Comparison of ENCODE assay signal across 27 mouse cellular contexts in genomic region chr5:64951486-64951885, GRCm38 (mm10). TPM values are rescaled to one million over a fixed set of nuclear protein-coding genes. Genes with fewer than 3 reads are reported as not detected.
DNase-seq lines count a peak whose midpoint lies in the region; ATAC-seq and TF ChIP-seq lines count a peak whose summit lies in the region.
"Had no signal": no experiment of that assay in that cellular context is flagged by ENCODE, and none has a peak within 500 bp of the region (broad histone marks: within the 10 kb centered on the region; RNA-seq: fewer than 3 reads in every experiment).

No protein-coding gene starts in this region.

- WGBS in embryonic facial prominence, embryonic 14.5 days: 51% methylated on average over 5 of the region's 5 CpGs
- WGBS in embryonic facial prominence, embryonic 10.5 days: 88% methylated on average over 5 of the region's 5 CpGs
- WGBS in limb, embryonic 14.5 days: 67% methylated on average over 5 of the region's 5 CpGs
- 91% methylated on average over 5 of the region's 5 CpGs for WGBS in limb, embryonic 10.5 days

- peak; percentile 73 for DNase-seq in embryonic facial prominence, embryonic 14.5 days (ENCODE audit: low spot score)
- DNase-seq in embryonic facial prominence, embryonic 10.5 days (ENCODE audit: low spot score): no peak
- peak in 1 of 2 experiments; percentile 34 for DNase-seq in layer of hippocampus, adult 2 months (ENCODE audit: low spot score in 2 of 2)
- no peak for DNase-seq in layer of hippocampus, postnatal 36 days
- DNase-seq in limb, embryonic 14.5 days (ENCODE audit: low spot score): peak; percentile 28
- DNase-seq in limb, embryonic 10.5 days (ENCODE audit: low spot score): no peak
- no peak for DNase-seq in thymus, postnatal 4 days
- DNase-seq: adrenal gland, postnatal 14 days; cerebellum, adult 11 months; cerebellum, adult 9-11 months; gastrocnemius, postnatal 10 days; heart, postnatal 10 days; kidney, adult 9 months; kidney, postnatal 14 days; liver, embryonic 13.5 days; lung, adult 2 months; spleen, adult 18-20 months had no signal

- no peak overlapping the region for H3K4me2 ChIP-seq in embryonic facial prominence, embryonic 14.5 days (ENCODE audit: low read depth, low read length)
- no peak overlapping the region for H3K4me2 ChIP-seq in limb, embryonic 14.5 days (replicated peaks; ENCODE audit: low read depth, low read length, severe bottlenecking)
- H3K4me2 ChIP-seq in myocyte (ENCODE audit: low read depth): no peak overlapping the region
- H3K4me2 ChIP-seq: heart, embryonic 12.5 days; intestine, embryonic 15.5 days; limb, embryonic 13.5 days; liver, embryonic 13.5 days; midbrain, embryonic 13.5 days had no signal

- TF ChIP-seq CTCF in layer of hippocampus, adult 2 months (conservative IDR thresholded peaks at IDR 0.05): no peak

- H3K79me2 ChIP-seq in myocyte (ENCODE audit: control insufficient read depth, insufficient read depth): no peaks in the 10 kb centered on the region

- ATAC-seq in embryonic facial prominence, embryonic 14.5 days (ENCODE audit: low read depth): no peak
- ATAC-seq in limb, embryonic 14.5 days (ENCODE audit: low FRiP score, low read depth): no peak
- ATAC-seq: hindbrain, embryonic 16.5 days; intestine, embryonic 15.5 days; midbrain, embryonic 13.5 days had no signal

- H3K27ac ChIP-seq in embryonic facial prominence, embryonic 14.5 days (replicated peaks; ENCODE audit: low read depth, low read length): no peak overlapping the region
- H3K27ac ChIP-seq in embryonic facial prominence, embryonic 10.5 days (replicated peaks): no peak overlapping the region
- H3K27ac ChIP-seq in layer of hippocampus, adult 2 months: peak overlapping the region; percentile 58
- H3K27ac ChIP-seq in limb, embryonic 14.5 days (replicated peaks; ENCODE audit: low read depth, low read length): no peak overlapping the region
- H3K27ac ChIP-seq in limb, embryonic 10.5 days: no peak overlapping the region
- H3K27ac ChIP-seq: forebrain, embryonic 10.5 days; hindbrain, embryonic 10.5 days; intestine, embryonic 15.5 days; left cerebral cortex, adult 2 months; limb, embryonic 13.5 days; liver, embryonic 13.5 days; midbrain, embryonic 13.5 days had no signal

- H3ac ChIP-seq in myocyte (ENCODE audit: control insufficient read depth, insufficient read length): no peak overlapping the region

- H3K9ac ChIP-seq in embryonic facial prominence, embryonic 14.5 days (ENCODE audit: low read depth, low read length): no peak overlapping the region
- H3K9ac ChIP-seq in limb, embryonic 14.5 days (ENCODE audit: low read depth, low read length, severe bottlenecking): no peak overlapping the region
- H3K9ac ChIP-seq: heart, embryonic 12.5 days; intestine, embryonic 15.5 days; limb, embryonic 13.5 days; liver, embryonic 13.5 days; midbrain, embryonic 13.5 days had no signal

- H3K4me1 ChIP-seq in embryonic facial prominence, embryonic 14.5 days (ENCODE audit: control insufficient read depth, insufficient read depth, low read length): no peaks in the 10 kb centered on the region
- no peaks in the 10 kb centered on the region for H3K4me1 ChIP-seq in embryonic facial prominence, embryonic 10.5 days
- H3K4me1 ChIP-seq in limb, embryonic 14.5 days (ENCODE audit: control insufficient read depth, insufficient read depth, low read length): no peaks in the 10 kb centered on the region
- H3K4me1 ChIP-seq in limb, embryonic 10.5 days: no peaks in the 10 kb centered on the region
- H3K4me1 ChIP-seq: forebrain, embryonic 10.5 days; heart, embryonic 12.5 days; hindbrain, embryonic 10.5 days; intestine, embryonic 15.5 days; limb, embryonic 13.5 days; liver, embryonic 13.5 days; midbrain, embryonic 13.5 days had no signal

- no peaks in the 10 kb centered on the region for H3K9me3 ChIP-seq in embryonic facial prominence, embryonic 14.5 days (ENCODE audit: control insufficient read depth, low read length)
- no peaks in the 10 kb centered on the region for H3K9me3 ChIP-seq in embryonic facial prominence, embryonic 10.5 days
- no peaks in the 10 kb centered on the region for H3K9me3 ChIP-seq in limb, embryonic 14.5 days (ENCODE audit: control insufficient read depth, low read length)
- H3K9me3 ChIP-seq in limb, embryonic 10.5 days (replicated peaks): no peaks in the 10 kb centered on the region
- H3K9me3 ChIP-seq: forebrain, embryonic 10.5 days; heart, embryonic 12.5 days; hindbrain, embryonic 10.5 days; intestine, embryonic 15.5 days; limb, embryonic 13.5 days; liver, embryonic 13.5 days; midbrain, embryonic 13.5 days had no signal

- no peak for TF ChIP-seq POLR2A in limb, embryonic 14.5 days (IDR thresholded peaks at IDR 0.05; ENCODE audit: borderline replicate concordance, extremely low read depth, insufficient read depth, insufficient read length)
- no peak for TF ChIP-seq POLR2A in myocyte (IDR thresholded peaks at IDR 0.05; ENCODE audit: insufficient read length, low read depth)

- H3K27me3 ChIP-seq in embryonic facial prominence, embryonic 14.5 days (replicated peaks; ENCODE audit: control insufficient read depth, insufficient read depth, low read length): no peaks in the 10 kb centered on the region
- no peaks in the 10 kb centered on the region for H3K27me3 ChIP-seq in embryonic facial prominence, embryonic 10.5 days (replicated peaks; ENCODE audit: low read depth, poor library complexity, severe bottlenecking)
- no peaks in the 10 kb centered on the region for H3K27me3 ChIP-seq in limb, embryonic 14.5 days (ENCODE audit: control insufficient read depth, insufficient read depth, low read length)
- H3K27me3 ChIP-seq in limb, embryonic 10.5 days (ENCODE audit: low read depth, poor library complexity, severe bottlenecking): no peaks in the 10 kb centered on the region
- H3K27me3 ChIP-seq in myocyte (ENCODE audit: control insufficient read depth, insufficient read depth, insufficient read length): no peaks in the 10 kb centered on the region
- H3K27me3 ChIP-seq: heart, embryonic 12.5 days; intestine, embryonic 15.5 days; limb, embryonic 13.5 days; liver, embryonic 13.5 days; midbrain, embryonic 13.5 days had no signal

- H3K4me3 ChIP-seq in embryonic facial prominence, embryonic 14.5 days (ENCODE audit: low read depth, low read length): no peak overlapping the region
- H3K4me3 ChIP-seq in embryonic facial prominence, embryonic 10.5 days: no peak overlapping the region
- 0 out of 2 replicates have a peak overlapping the region, but pooled peaks have one; percentile 13 for H3K4me3 ChIP-seq in layer of hippocampus, adult 2 months
- no peak overlapping the region for H3K4me3 ChIP-seq in limb, embryonic 14.5 days (replicated peaks; ENCODE audit: low read length)
- no peak overlapping the region for H3K4me3 ChIP-seq in limb, embryonic 10.5 days
- H3K4me3 ChIP-seq in myocyte: no peak overlapping the region
- H3K4me3 ChIP-seq: forebrain, embryonic 10.5 days; heart, embryonic 12.5 days; hindbrain, embryonic 10.5 days; intestine, embryonic 15.5 days; left cerebral cortex, adult 2 months; limb, embryonic 13.5 days; liver, embryonic 13.5 days; midbrain, embryonic 13.5 days had no signal

- no peaks in the 10 kb centered on the region for H3K36me3 ChIP-seq in embryonic facial prominence, embryonic 14.5 days (ENCODE audit: control insufficient read depth, insufficient read depth, low read length)
- no peaks in the 10 kb centered on the region for H3K36me3 ChIP-seq in embryonic facial prominence, embryonic 10.5 days (replicated peaks)
- H3K36me3 ChIP-seq in limb, embryonic 14.5 days (ENCODE audit: control insufficient read depth, insufficient read depth, low read length): no peaks in the 10 kb centered on the region
- H3K36me3 ChIP-seq in limb, embryonic 10.5 days: no peaks in the 10 kb centered on the region
- no peaks in the 10 kb centered on the region for H3K36me3 ChIP-seq in myocyte (ENCODE audit: control insufficient read depth, insufficient read depth)
- H3K36me3 ChIP-seq: forebrain, embryonic 10.5 days; heart, embryonic 12.5 days; hindbrain, embryonic 10.5 days; intestine, embryonic 15.5 days; limb, embryonic 13.5 days; liver, embryonic 13.5 days; midbrain, embryonic 13.5 days had no signal

TF ChIP-seq in myocyte, 11 proteins besides CTCF, POLR2A, EP300 and RAD21 (continues in another document):
- TF ChIP-seq CEBPB (IDR thresholded peaks at IDR 0.05; ENCODE audit: insufficient read depth, poor library complexity, severe bottlenecking): no peak

RNA-seq across cellular contexts. Expression of gene Tlr6, which starts 8.4 kb away (rescaled TPM):
- 1.6 and 1.7 TPM in 2 replicates for polyA plus RNA-seq in embryonic facial prominence, embryonic 14.5 days (2014; fragmentation: Nextera tagmentation; extraction: Ambion mirVana)
- 0.19 and 0.30 TPM in 2 replicates for polyA plus RNA-seq in embryonic facial prominence, embryonic 10.5 days (2016; fragmentation: Nextera tagmentation; extraction: Ambion mirVana)
- 1 to 10 TPM in 1 of 2 experiments, under 1 TPM in 1; 0.95 to 1.0 TPM for total RNA-seq in layer of hippocampus, adult 2 months (2021)
- under 1 TPM; 0.55 to 0.86 TPM for total RNA-seq in layer of hippocampus, postnatal 36 days (2021)
- 1.7 and 3.1 TPM in 2 replicates for polyA plus RNA-seq in limb, embryonic 14.5 days (2012; rRNA removed)
- 1.2 and 1.5 TPM in 2 replicates for polyA plus RNA-seq in limb, embryonic 14.5 days (2014; fragmentation: Nextera tagmentation; extraction: Ambion mirVana)
- polyA plus RNA-seq in limb, embryonic 10.5 days (2016; fragmentation: Nextera tagmentation; extraction: Ambion mirVana): 0.18 and 0.25 TPM in 2 replicates
- polyA plus RNA-seq in myocyte (2012; fragmentation: generic; extraction: Trizol): 4.5 TPM

RNA-seq across cellular contexts. Expression of gene Tlr1, which starts 18.1 kb away (rescaled TPM):
- 1.4 TPM in 2 replicates for polyA plus RNA-seq in embryonic facial prominence, embryonic 14.5 days (2014; fragmentation: Nextera tagmentation; extraction: Ambion mirVana)
- polyA plus RNA-seq in embryonic facial prominence, embryonic 10.5 days (2016; fragmentation: Nextera tagmentation; extraction: Ambion mirVana): 0.31 and 0.35 TPM in 2 replicates
- under 1 TPM; 0.44 to 0.59 TPM for total RNA-seq in layer of hippocampus, adult 2 months (2021)
- under 1 TPM; 0.20 to 0.78 TPM for total RNA-seq in layer of hippocampus, postnatal 36 days (2021)
- polyA plus RNA-seq in limb, embryonic 14.5 days (2012; rRNA removed): 2.2 TPM in 2 replicates
- polyA plus RNA-seq in limb, embryonic 14.5 days (2014; fragmentation: Nextera tagmentation; extraction: Ambion mirVana): 1.0 and 1.8 TPM in 2 replicates
- 0.19 and 0.28 TPM in 2 replicates for polyA plus RNA-seq in limb, embryonic 10.5 days (2016; fragmentation: Nextera tagmentation; extraction: Ambion mirVana)
- polyA plus RNA-seq in myocyte (2012; fragmentation: generic; extraction: Trizol): 0.02 TPM
- total RNA-seq: common myeloid progenitor, adult 5-6 weeks had no signal

RNA-seq across cellular contexts. Expression of gene Fam114a1, which starts 18.4 kb away (rescaled TPM):
- 59.2 and 60.6 TPM in 2 replicates for polyA plus RNA-seq in embryonic facial prominence, embryonic 14.5 days (2014; fragmentation: Nextera tagmentation; extraction: Ambion mirVana)
- polyA plus RNA-seq in embryonic facial prominence, embryonic 10.5 days (2016; fragmentation: Nextera tagmentation; extraction: Ambion mirVana): 14.5 and 15.0 TPM in 2 replicates
- total RNA-seq in layer of hippocampus, adult 2 months (2021): 1 to 10 TPM; 4.2 to 5.8 TPM
- 1 to 10 TPM; 3.7 to 6.1 TPM for total RNA-seq in layer of hippocampus, postnatal 36 days (2021)
- 69.6 and 71.7 TPM in 2 replicates for polyA plus RNA-seq in limb, embryonic 14.5 days (2012; rRNA removed)
- 51.7 and 52.9 TPM in 2 replicates for polyA plus RNA-seq in limb, embryonic 14.5 days (2014; fragmentation: Nextera tagmentation; extraction: Ambion mirVana)
- 12.5 and 18.3 TPM in 2 replicates for polyA plus RNA-seq in limb, embryonic 10.5 days (2016; fragmentation: Nextera tagmentation; extraction: Ambion mirVana)
- 18.5 TPM for polyA plus RNA-seq in myocyte (2012; fragmentation: generic; extraction: Trizol)

Comparison
In these comparisons a context has a peak if more than half of its experiments do, and no peak if none do; other contexts are left out.
1. DNase-seq: peak in embryonic facial prominence, embryonic 14.5 days (single experiment) and limb, embryonic 14.5 days (single experiment); none in embryonic facial prominence, embryonic 10.5 days (single experiment), layer of hippocampus, postnatal 36 days (0 of 2), limb, embryonic 10.5 days (single experiment) and thymus, postnatal 4 days (single experiment).